Mouse (Mus musculus) heart, embryonic 16.5 days (tissue): ENCODE measurements at regions not wholly inside any gene's neighbourhood (a gene's known extent, or its start where the extent isn't known, plus 50 kb on each side); places are given as distances from the start of the nearest gene placed in this dataset.

Experiments used
- ATAC-seq: fragments of 200-750 bp; cut with Nextera tagmentation; replicated peaks from 2 replicates; pipeline ENCODE4 v1.8.0; 2017; ENCODE audit warnings: moderate number of reproducible peaks; ENCODE audit not compliant: insufficient read depth, low FRiP score; ENCODE audit errors: extremely low read depth
- H3K27ac ChIP-seq: fragments of 300-500 bp; sonication (generic); 2 replicates; pipeline ENCODE4 v1.5.1; 2014; ENCODE audit warnings: mild to moderate bottlenecking, low read length, control low read depth, moderate library complexity
- H3K27me3 ChIP-seq: fragments of 300-500 bp; sonication (generic); 2 replicates; pipeline ENCODE4 v1.6.1; 2014; ENCODE audit warnings: low read length, mixed read lengths; ENCODE audit not compliant: control insufficient read depth, insufficient read depth
- H3K36me3 ChIP-seq: fragments of 300-500 bp; sonication (generic); 2 replicates; pipeline ENCODE4 v1.6.1; 2014; ENCODE audit not compliant: control insufficient read depth, insufficient read depth
- H3K4me1 ChIP-seq: fragments of 300-500 bp; sonication (generic); 2 replicates; pipeline ENCODE4 v1.6.1; 2014; ENCODE audit warnings: low read length, mixed read lengths; ENCODE audit not compliant: control insufficient read depth, insufficient read depth
- H3K4me2 ChIP-seq: fragments of 300-500 bp; sonication (generic); 2 replicates; pipeline ENCODE4 v1.6.1; 2014; ENCODE audit warnings: low read depth, mild to moderate bottlenecking, control low read depth, low read length
- H3K4me3 ChIP-seq: fragments of 300-500 bp; sonication (generic); 2 replicates; pipeline ENCODE4 v1.5.1; 2014; ENCODE audit warnings: mild to moderate bottlenecking, control low read depth, low read length
- H3K9ac ChIP-seq: fragments of 300-500 bp; sonication (generic); 2 replicates; pipeline ENCODE4 v1.6.1; 2014; ENCODE audit warnings: low read length, control low read depth
- H3K9me3 ChIP-seq: fragments of 300-500 bp; sonication (generic); replicated peaks from 2 replicates; pipeline ENCODE4 v1.6.1; 2016; ENCODE audit warnings: low read length; ENCODE audit not compliant: control insufficient read depth
- WGBS: fragments of 180-500 bp; shearing (Covaris S2); extraction: QIAGEN DNeasy Blood & Tissue Kit; methylation state at CpG from one replicate; pipeline ENCODE4 v1.1.7; 2014; 5-methylcytosine and 5-hydroxymethylcytosine counted together

GRCm38 (mm10) chr3:131962870-131963269, 122.2 kb upstream of the Dkk2 start:
- Histone ChIP-seq H3K36me3 (no peaks in the 10 kb centered on the region), H3K4me1 (peaks cover 7% of the 10 kb centered on the region), H3K4me3 (no peak overlapping the region), H3K4me2 (no peak overlapping the region), H3K9ac (no peak overlapping the region), H3K27ac (no peak overlapping the region), H3K27me3 (no peaks in the 10 kb centered on the region), H3K9me3 (peaks cover 4% of the 10 kb centered on the region; the same call in 1 of the 2 replicates)
- WGBS: 80% methylated on average over 2 of the region's 2 CpGs
- ATAC-seq: no peak

- no peak overlapping the region for H3K4me2 ChIP-seq
- ATAC-seq: no peak
Measured at GRCm38 (mm10) chr3:131964952-131965351, 120.1 kb upstream of the Dkk2 start.

GRCm38 (mm10) chr3:131965456-131966160, 119.5 kb upstream of the Dkk2 start:
- no peaks in the 10 kb centered on the region for H3K27me3 ChIP-seq
- H3K9me3 ChIP-seq: no peaks in the 10 kb centered on the region
- H3K4me1 ChIP-seq: peaks cover 7% of the 10 kb centered on the region
- H3K4me3 ChIP-seq: no peak overlapping the region
- 84% methylated on average over 9 of the region's 9 CpGs for WGBS
- ATAC-seq: no peak
- no peaks in the 10 kb centered on the region for H3K36me3 ChIP-seq
- no peak overlapping the region for H3K9ac ChIP-seq
- no peak overlapping the region for H3K27ac ChIP-seq
- H3K4me2 ChIP-seq: no peak overlapping the region

More at GRCm38 (mm10) chr3:131964952-131965351, 120.1 kb upstream of the Dkk2 start:
- 82% methylated on average over 9 of the region's 9 CpGs for WGBS
- H3K27ac ChIP-seq: no peak overlapping the region
- H3K4me3 ChIP-seq: no peak overlapping the region
- H3K4me1 ChIP-seq: peaks cover 7% of the 10 kb centered on the region
- no peak overlapping the region for H3K9ac ChIP-seq
- H3K36me3 ChIP-seq: no peaks in the 10 kb centered on the region
- H3K27me3 ChIP-seq: no peaks in the 10 kb centered on the region
- peaks cover 2% of the 10 kb centered on the region; the same call in 1 of the 2 replicates for H3K9me3 ChIP-seq

GRCm38 (mm10) chr3:131967288-131967687, 117.8 kb upstream of the Dkk2 start:
- WGBS: 40% methylated on average over 11 of the region's 11 CpGs
- ATAC-seq: no peak; the same call in 1 of the 2 replicates
- H3K27me3 ChIP-seq: no peaks in the 10 kb centered on the region
- no peaks in the 10 kb centered on the region for H3K9me3 ChIP-seq
- peaks cover 7% of the 10 kb centered on the region for H3K4me1 ChIP-seq
- H3K4me2 ChIP-seq: no peak overlapping the region
- no peaks in the 10 kb centered on the region for H3K36me3 ChIP-seq
- H3K4me3 ChIP-seq: no peak overlapping the region
- no peak overlapping the region for H3K27ac ChIP-seq
- H3K9ac ChIP-seq: no peak overlapping the region

GRCm38 (mm10) chr3:131970827-131971226, 114.3 kb upstream of the Dkk2 start:
- no peaks in the 10 kb centered on the region for H3K36me3 ChIP-seq
- H3K27me3 ChIP-seq: no peaks in the 10 kb centered on the region
- H3K27ac ChIP-seq: no peak overlapping the region
- H3K4me2 ChIP-seq: no peak overlapping the region
- no peak overlapping the region for H3K9ac ChIP-seq
- peaks cover 2% of the 10 kb centered on the region; the same call in 1 of the 2 replicates for H3K9me3 ChIP-seq
- no peak for ATAC-seq
- H3K4me1 ChIP-seq: peaks cover 7% of the 10 kb centered on the region
- no peak overlapping the region for H3K4me3 ChIP-seq
- WGBS: 60% methylated on average over 1 of the region's 1 CpGs

GRCm38 (mm10) chr3:131975940-131976628, 109.0 kb upstream of the Dkk2 start:
- Histone ChIP-seq H3K9ac (no peak overlapping the region), H3K4me2 (no peak overlapping the region), H3K9me3 (peaks cover 2% of the 10 kb centered on the region; the same call in 1 of the 2 replicates), H3K27ac (no peak overlapping the region), H3K27me3 (no peaks in the 10 kb centered on the region), H3K36me3 (no peaks in the 10 kb centered on the region), H3K4me3 (no peak overlapping the region), H3K4me1 (no peaks in the 10 kb centered on the region)
- WGBS: 38% methylated on average over 7 of the region's 7 CpGs
- ATAC-seq: peak; percentile 65; the same call in 1 of the 2 replicates

GRCm38 (mm10) chr3:131983292-131983691, 101.8 kb upstream of the Dkk2 start:
- Histone ChIP-seq H3K4me2 (no peak overlapping the region), H3K4me1 (no peaks in the 10 kb centered on the region), H3K36me3 (no peaks in the 10 kb centered on the region), H3K4me3 (no peak overlapping the region), H3K27ac (no peak overlapping the region), H3K27me3 (no peaks in the 10 kb centered on the region), H3K9me3 (no peaks in the 10 kb centered on the region), H3K9ac (no peak overlapping the region)
- WGBS: 72% methylated on average over 2 of the region's 2 CpGs
- ATAC-seq: no peak

GRCm38 (mm10) chr3:131998838-131999613, 86.1 kb upstream of the Dkk2 start:
- Histone ChIP-seq H3K9ac (no peak overlapping the region), H3K36me3 (no peaks in the 10 kb centered on the region), H3K27me3 (no peaks in the 10 kb centered on the region), H3K4me3 (no peak overlapping the region), H3K4me2 (no peak overlapping the region), H3K4me1 (no peaks in the 10 kb centered on the region), H3K27ac (no peak overlapping the region), H3K9me3 (no peaks in the 10 kb centered on the region)
- no peak for ATAC-seq
- 76% methylated on average over 6 of the region's 6 CpGs for WGBS

- H3K27me3 ChIP-seq: no peaks in the 10 kb centered on the region
- H3K27ac ChIP-seq: no peak overlapping the region
- H3K4me3 ChIP-seq: no peak overlapping the region
- no peak for ATAC-seq
- H3K9me3 ChIP-seq: no peaks in the 10 kb centered on the region
- no peak overlapping the region for H3K4me2 ChIP-seq
- WGBS: 69% methylated on average over 7 of the region's 7 CpGs
- no peaks in the 10 kb centered on the region for H3K36me3 ChIP-seq
- H3K9ac ChIP-seq: no peak overlapping the region
- no peaks in the 10 kb centered on the region for H3K4me1 ChIP-seq
Measured at GRCm38 (mm10) chr3:132006191-132006590, 78.9 kb upstream of the Dkk2 start.
